Mouse (Mus musculus): ENCODE measurements around the gene Cnot11. TPM values are rescaled to one million over a fixed set of nuclear protein-coding genes. Genes with fewer than 3 reads are reported as not detected.

The Cnot11 gene
- polyA plus RNA-seq, 1 experiment from 2014 or later, result 36.2 TPM

GRCm38 (mm10) chr1:39528319-39528718, 6.5 kb upstream of the Cnot11 start:
- 61% methylated on average over 6 of the region's 6 CpGs for WGBS
- no peak for ATAC-seq (ENCODE audit: low FRiP score, low TSS enrichment)

GRCm38 (mm10) chr1:39530258-39530943, 4.4 kb upstream of the Cnot11 start:
- no peak for ATAC-seq (ENCODE audit: low FRiP score, low TSS enrichment)
- Histone ChIP-seq H3K4me2 (replicated peaks; ENCODE audit: low read depth, low read length) (no peak overlapping the region), H3K27me3 (ENCODE audit: control insufficient read depth, insufficient read depth, low read length) (no peaks in the 10 kb centered on the region), H3K9me3 (ENCODE audit: control insufficient read depth, low read length) (no peaks in the 10 kb centered on the region), H3K36me3 (ENCODE audit: control insufficient read depth, insufficient read depth, low read length) (no peaks in the 10 kb centered on the region), H3K4me3 (ENCODE audit: low read length) (no peak overlapping the region), H3K27ac (ENCODE audit: low read depth, low read length) (no peak overlapping the region), H3K9ac (ENCODE audit: low read depth, low read length) (no peak overlapping the region), H3K4me1 (ENCODE audit: control insufficient read depth, insufficient read depth, low read length) (no peaks in the 10 kb centered on the region)
- 42% methylated on average over 13 of the region's 13 CpGs for WGBS

More at GRCm38 (mm10) chr1:39528319-39528718, 6.5 kb upstream of the Cnot11 start:
- no peak overlapping the region for H3K9ac ChIP-seq (ENCODE audit: low read depth, low read length)
- no peak overlapping the region for H3K4me3 ChIP-seq (ENCODE audit: low read length)
- H3K36me3 ChIP-seq (ENCODE audit: control insufficient read depth, insufficient read depth, low read length), result no peaks in the 10 kb centered on the region
- no peaks in the 10 kb centered on the region for H3K9me3 ChIP-seq (ENCODE audit: control insufficient read depth, low read length)
- no peaks in the 10 kb centered on the region for H3K4me1 ChIP-seq (ENCODE audit: control insufficient read depth, insufficient read depth, low read length)
- H3K4me2 ChIP-seq (replicated peaks; ENCODE audit: low read depth, low read length), result no peak overlapping the region
- H3K27ac ChIP-seq (ENCODE audit: low read depth, low read length), result no peak overlapping the region
- no peaks in the 10 kb centered on the region for H3K27me3 ChIP-seq (ENCODE audit: control insufficient read depth, insufficient read depth, low read length)

DNA sequence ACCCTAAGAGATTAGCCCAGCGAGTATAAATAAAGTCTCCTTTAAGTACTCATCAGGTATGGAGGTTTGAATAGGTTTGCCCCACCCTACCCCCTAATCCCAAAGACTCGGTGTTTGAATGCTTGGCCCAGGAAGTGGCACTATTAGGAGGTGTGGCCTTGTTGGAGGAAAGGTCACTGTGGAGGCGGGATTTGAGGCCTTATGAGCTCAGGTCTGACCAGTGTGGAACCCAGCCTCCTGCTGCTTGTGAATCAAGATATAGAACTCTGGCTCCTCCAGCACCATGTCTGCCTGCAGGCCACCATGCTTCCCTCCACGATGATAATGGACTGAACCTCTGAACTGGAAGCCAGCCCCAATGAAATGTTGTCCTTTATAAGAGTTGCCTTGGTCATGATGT, 3.8 kb upstream of the Cnot11 start:
- H3K9me3 ChIP-seq (ENCODE audit: control insufficient read depth, low read length), result no peaks in the 10 kb centered on the region
- H3K4me3 ChIP-seq (ENCODE audit: low read length), result no peak overlapping the region
- H3K4me1 ChIP-seq (ENCODE audit: control insufficient read depth, insufficient read depth, low read length), result no peaks in the 10 kb centered on the region
- H3K4me2 ChIP-seq (replicated peaks; ENCODE audit: low read depth, low read length), result no peak overlapping the region
- ATAC-seq (ENCODE audit: low FRiP score, low TSS enrichment), result no peak
- whole genome bisulfite sequencing, result 64% methylated on average over 4 of the region's 4 CpGs
- H3K27me3 ChIP-seq (ENCODE audit: control insufficient read depth, insufficient read depth, low read length), result no peaks in the 10 kb centered on the region
- H3K9ac ChIP-seq (ENCODE audit: low read depth, low read length), result no peak overlapping the region
- H3K36me3 ChIP-seq (ENCODE audit: control insufficient read depth, insufficient read depth, low read length), result no peaks in the 10 kb centered on the region
- H3K27ac ChIP-seq (ENCODE audit: low read depth, low read length), result no peak overlapping the region

DNA sequence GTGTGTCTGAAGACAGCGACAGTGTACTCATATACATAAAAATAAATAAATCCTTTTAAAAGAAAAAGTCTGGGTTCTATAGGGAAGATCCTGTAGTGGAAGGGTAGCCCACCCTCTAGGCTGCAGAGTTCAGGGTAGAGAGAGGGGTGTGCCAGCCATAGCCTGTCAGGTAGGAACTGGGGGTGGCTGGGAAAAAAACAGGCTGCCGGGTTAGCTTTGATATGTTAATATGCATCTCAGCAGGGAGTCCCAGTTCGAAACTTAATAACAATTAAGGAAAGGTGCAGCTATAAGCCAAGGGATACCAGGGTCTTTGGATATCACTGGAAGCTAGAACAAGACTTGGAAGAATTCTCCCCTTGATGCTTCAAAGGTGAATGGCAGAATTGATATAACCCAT, 875 bp upstream of the Cnot11 start:
- ATAC-seq (ENCODE audit: low FRiP score, low TSS enrichment), result no peak
- Histone ChIP-seq H3K27me3 (ENCODE audit: control insufficient read depth, insufficient read depth, low read length) (no peaks in the 10 kb centered on the region), H3K4me2 (replicated peaks; ENCODE audit: low read depth, low read length) (no peak overlapping the region), H3K36me3 (ENCODE audit: control insufficient read depth, insufficient read depth, low read length) (peaks cover 13% of the 10 kb centered on the region), H3K4me3 (ENCODE audit: low read length) (no peak overlapping the region), H3K27ac (ENCODE audit: low read depth, low read length) (no peak overlapping the region), H3K9ac (ENCODE audit: low read depth, low read length) (no peak overlapping the region), H3K4me1 (ENCODE audit: control insufficient read depth, insufficient read depth, low read length) (peaks cover 11% of the 10 kb centered on the region; the same call in 1 of the 2 replicates), H3K9me3 (ENCODE audit: control insufficient read depth, low read length) (no peaks in the 10 kb centered on the region)
- WGBS, result 46% methylated on average over 3 of the region's 3 CpGs

DNA sequence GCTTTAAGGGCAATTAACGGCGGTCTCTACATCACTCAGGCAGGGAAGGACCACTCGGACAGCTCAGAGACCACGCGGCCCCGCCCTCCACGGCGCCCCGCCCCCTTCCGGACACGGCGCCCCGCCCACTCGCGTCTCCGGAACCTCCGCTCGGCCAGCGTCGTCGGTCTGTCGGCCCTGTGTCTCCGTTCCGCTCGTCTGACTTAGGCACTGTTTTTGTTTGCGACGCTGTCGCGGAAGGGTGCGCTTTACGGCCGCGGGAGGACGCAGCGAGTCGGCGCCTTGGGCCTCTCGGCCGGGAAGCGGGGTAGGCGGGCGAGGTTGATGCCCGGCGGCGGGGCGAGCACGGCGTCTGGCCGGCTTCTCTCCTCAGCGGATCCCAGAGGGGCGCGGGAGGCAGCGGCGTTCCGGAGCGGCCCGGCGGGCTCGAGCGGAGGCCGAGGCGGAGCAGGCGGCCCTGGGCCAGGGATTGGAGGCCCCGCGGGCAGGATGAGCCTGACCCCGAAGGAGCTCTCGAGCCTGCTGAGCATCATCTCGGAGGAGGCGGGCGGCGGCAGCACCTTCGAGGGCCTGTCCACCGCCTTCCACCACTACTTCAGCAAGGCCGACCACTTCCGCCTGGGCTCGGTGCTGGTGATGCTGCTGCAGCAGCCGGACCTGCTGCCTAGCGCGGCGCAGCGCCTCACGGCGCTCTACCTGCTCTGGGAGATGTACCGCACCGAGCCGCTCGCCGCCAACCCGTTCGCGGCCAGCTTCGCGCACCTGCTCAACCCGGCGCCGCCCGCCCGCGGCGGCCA, 921 bp downstream of the Cnot11 start:
- peak; percentile 93 for ATAC-seq (ENCODE audit: low FRiP score, low TSS enrichment)
- WGBS, result under 1% methylated on average over 87 of the region's 100 CpGs
- peaks cover 31% of the 10 kb centered on the region for H3K36me3 ChIP-seq (ENCODE audit: control insufficient read depth, insufficient read depth, low read length)
- peaks cover 8% of the 10 kb centered on the region for H3K9me3 ChIP-seq (ENCODE audit: control insufficient read depth, low read length)
- H3K27me3 ChIP-seq (ENCODE audit: control insufficient read depth, insufficient read depth, low read length), result no peaks in the 10 kb centered on the region
- peak overlapping the region; percentile 97 for H3K4me3 ChIP-seq (ENCODE audit: low read length)
- peak overlapping the region; percentile 88 for H3K4me2 ChIP-seq (replicated peaks; ENCODE audit: low read depth, low read length)
- peak overlapping the region; percentile 88 for H3K9ac ChIP-seq (ENCODE audit: low read depth, low read length)
- H3K27ac ChIP-seq (ENCODE audit: low read depth, low read length), result peak overlapping the region; percentile 85
- peaks cover 11% of the 10 kb centered on the region; the same call in 1 of the 2 replicates for H3K4me1 ChIP-seq (ENCODE audit: control insufficient read depth, insufficient read depth, low read length)

DNA sequence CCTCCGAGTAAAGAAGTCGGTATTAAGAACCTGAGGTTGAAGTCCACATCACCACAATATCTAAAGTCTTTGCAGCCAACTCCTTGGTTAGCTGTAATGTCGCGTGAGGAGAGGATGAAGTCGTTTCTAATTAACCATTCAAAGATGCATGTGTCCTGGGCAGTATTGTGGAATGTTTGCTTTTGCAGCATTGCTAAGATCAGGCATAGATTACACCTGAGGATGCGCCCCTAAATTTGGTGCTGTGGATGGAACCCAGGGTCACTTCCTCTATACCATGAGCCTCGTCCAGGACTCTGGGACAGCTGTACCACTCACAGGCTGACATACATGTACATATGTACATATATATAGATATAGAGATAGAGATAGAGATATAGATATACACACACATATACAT, 1.9 kb downstream of the Cnot11 start:
- Histone ChIP-seq H3K36me3 (ENCODE audit: control insufficient read depth, insufficient read depth, low read length) (peaks cover 35% of the 10 kb centered on the region), H3K4me1 (ENCODE audit: control insufficient read depth, insufficient read depth, low read length) (peaks cover 11% of the 10 kb centered on the region; the same call in 1 of the 2 replicates), H3K27ac (ENCODE audit: low read depth, low read length) (no peak overlapping the region), H3K4me2 (replicated peaks; ENCODE audit: low read depth, low read length) (peak overlapping the region; percentile 88), H3K27me3 (ENCODE audit: control insufficient read depth, insufficient read depth, low read length) (no peaks in the 10 kb centered on the region), H3K4me3 (ENCODE audit: low read length) (peak overlapping the region; percentile 97), H3K9me3 (ENCODE audit: control insufficient read depth, low read length) (peaks cover 9% of the 10 kb centered on the region), H3K9ac (ENCODE audit: low read depth, low read length) (peak overlapping the region; percentile 88)
- no peak for ATAC-seq (ENCODE audit: low FRiP score, low TSS enrichment)
- 38% methylated on average over 7 of the region's 7 CpGs for WGBS

DNA sequence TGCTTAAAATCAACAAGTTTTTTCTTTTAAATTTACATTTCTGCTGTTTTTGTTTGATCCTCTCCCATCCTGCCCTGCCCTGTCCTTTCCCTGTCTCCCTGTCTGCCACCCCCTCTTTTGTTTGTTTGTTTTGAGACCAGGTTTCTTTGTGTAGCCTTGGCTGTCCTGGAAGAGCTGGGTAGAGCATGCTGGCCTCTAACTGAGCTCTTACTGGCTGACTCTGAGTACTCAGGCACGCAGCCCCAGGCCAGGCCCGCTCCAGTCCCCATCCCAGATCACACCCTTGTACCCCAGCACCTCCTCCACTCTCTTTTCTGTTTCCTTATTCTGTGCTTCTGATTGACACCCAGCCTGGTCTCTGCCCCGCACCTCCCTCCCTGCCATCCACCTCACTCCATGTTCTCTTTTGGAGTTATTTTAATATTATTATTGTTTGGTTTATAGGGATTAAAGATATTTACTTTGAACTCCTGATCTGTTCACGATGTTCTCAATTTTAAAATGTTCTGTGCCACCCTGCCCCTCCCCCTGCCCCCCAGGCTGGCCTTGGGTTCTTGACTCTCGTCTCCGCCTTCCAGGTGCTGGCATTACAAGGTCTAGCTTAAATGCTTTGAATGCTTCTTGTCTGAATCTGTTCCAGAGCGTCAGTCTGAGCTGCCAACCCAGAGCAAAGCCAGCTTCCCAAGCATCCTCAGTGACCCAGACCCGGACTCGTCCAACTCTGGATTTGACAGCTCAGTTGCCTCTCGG, 3.0 kb downstream of the Cnot11 start:
- ATAC-seq (ENCODE audit: low FRiP score, low TSS enrichment), result no peak
- no peaks in the 10 kb centered on the region for H3K27me3 ChIP-seq (ENCODE audit: control insufficient read depth, insufficient read depth, low read length)
- H3K4me3 ChIP-seq (ENCODE audit: low read length), result peak overlapping the region; percentile 5; the same call in 1 of the 2 replicates
- peaks cover 11% of the 10 kb centered on the region; the same call in 1 of the 2 replicates for H3K4me1 ChIP-seq (ENCODE audit: control insufficient read depth, insufficient read depth, low read length)
- WGBS, result 90% methylated on average over 10 of the region's 10 CpGs
- no peak overlapping the region for H3K27ac ChIP-seq (ENCODE audit: low read depth, low read length)
- H3K9me3 ChIP-seq (ENCODE audit: control insufficient read depth, low read length), result peaks cover 9% of the 10 kb centered on the region
- H3K9ac ChIP-seq (ENCODE audit: low read depth, low read length), result no peak overlapping the region
- H3K4me2 ChIP-seq (replicated peaks; ENCODE audit: low read depth, low read length), result no peak overlapping the region
- H3K36me3 ChIP-seq (ENCODE audit: control insufficient read depth, insufficient read depth, low read length), result peaks cover 44% of the 10 kb centered on the region

DNA sequence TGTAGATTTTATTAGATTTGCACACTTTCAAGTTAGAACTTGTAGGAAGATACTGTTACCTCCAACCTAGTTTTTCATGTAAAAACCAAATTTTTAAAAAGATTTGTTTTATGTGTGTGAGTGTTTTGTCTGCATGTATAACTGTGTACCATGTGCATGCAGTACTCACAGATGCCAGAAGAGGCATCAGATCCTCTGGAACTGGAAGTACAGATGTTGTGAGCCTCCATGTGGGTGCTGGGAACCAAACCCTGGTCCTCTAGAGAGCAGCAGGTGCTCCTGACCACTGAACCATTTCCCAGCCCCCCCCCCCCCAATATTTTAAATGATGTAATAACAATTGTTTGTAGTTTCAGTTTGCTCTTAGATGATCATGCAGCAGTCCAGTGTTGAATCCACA, 5.8 kb downstream of the Cnot11 start:
- no peak overlapping the region for H3K27ac ChIP-seq (ENCODE audit: low read depth, low read length)
- peaks cover 71% of the 10 kb centered on the region for H3K36me3 ChIP-seq (ENCODE audit: control insufficient read depth, insufficient read depth, low read length)

More for the DNA sequence above, 5.8 kb downstream of the Cnot11 start:
- Histone ChIP-seq H3K9ac (ENCODE audit: low read depth, low read length) (no peak overlapping the region), H3K4me1 (ENCODE audit: control insufficient read depth, insufficient read depth, low read length) (peaks cover 11% of the 10 kb centered on the region; the same call in 1 of the 2 replicates), H3K27me3 (ENCODE audit: control insufficient read depth, insufficient read depth, low read length) (no peaks in the 10 kb centered on the region), H3K4me3 (ENCODE audit: low read length) (no peak overlapping the region), H3K9me3 (ENCODE audit: control insufficient read depth, low read length) (peaks cover 9% of the 10 kb centered on the region), H3K4me2 (replicated peaks; ENCODE audit: low read depth, low read length) (no peak overlapping the region)
- no peak for ATAC-seq (ENCODE audit: low FRiP score, low TSS enrichment)

Data from kidney, embryonic 14.5 days (tissue).